Mouse (Mus musculus) c-Kit-negative CD71-positive TER-119-positive erythroid progenitor cells, embryonic 14.5 days (primary cell): ENCODE data around the gene Maea.
"Not testable (repeated sequence)": the region's sequence is repeated elsewhere in the genome, so short reads cannot be mapped to it uniquely, and the experiment has no call there.

Source experiments
- DNase-seq: peaks from one replicate; pipeline ENCODE4 v3.0.0-alpha.2; 2013; ENCODE audit warnings: low read depth, low spot score

The Maea gene

GRCm38 (mm10) chr5:33335273-33335976, at the start of gene Maea:
Gene Maea (plus strand): TSS chr5:33335509.
- peak; percentile 92 for DNase-seq

GRCm38 (mm10) chr5:33293796-33294430, 41.4 kb upstream of the Maea start:
- DNase-seq, result no peak

GRCm38 (mm10) chr5:33297164-33297563, 38.1 kb upstream of the Maea start:
- DNase-seq, result no peak

DNA sequence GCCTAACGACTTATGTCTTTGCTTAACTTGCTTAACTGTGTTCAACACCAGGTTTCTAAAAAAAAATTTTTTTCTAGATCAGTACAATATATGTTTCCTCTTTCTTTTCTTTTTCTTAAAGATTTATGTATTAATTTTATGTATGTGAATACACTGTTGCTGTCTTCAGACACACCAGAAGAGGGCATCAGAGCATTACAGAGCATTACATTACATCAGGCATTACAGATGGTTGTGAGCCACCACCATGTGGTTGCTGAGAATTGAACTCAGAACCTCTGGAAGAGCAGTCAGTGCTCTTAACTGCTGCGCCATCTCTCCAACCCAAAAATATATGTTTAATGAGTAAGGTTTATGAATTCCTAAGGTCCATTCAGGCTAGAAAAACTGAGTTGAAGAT, 33.5 kb upstream of the Maea start:
- no peak for DNase-seq

GRCm38 (mm10) chr5:33310704-33311462, 24.4 kb upstream of the Maea start:
- peak; percentile 21 for DNase-seq

- DNase-seq, result no peak
Measured at GRCm38 (mm10) chr5:33312192-33312591, 23.1 kb upstream of the Maea start.

DNA sequence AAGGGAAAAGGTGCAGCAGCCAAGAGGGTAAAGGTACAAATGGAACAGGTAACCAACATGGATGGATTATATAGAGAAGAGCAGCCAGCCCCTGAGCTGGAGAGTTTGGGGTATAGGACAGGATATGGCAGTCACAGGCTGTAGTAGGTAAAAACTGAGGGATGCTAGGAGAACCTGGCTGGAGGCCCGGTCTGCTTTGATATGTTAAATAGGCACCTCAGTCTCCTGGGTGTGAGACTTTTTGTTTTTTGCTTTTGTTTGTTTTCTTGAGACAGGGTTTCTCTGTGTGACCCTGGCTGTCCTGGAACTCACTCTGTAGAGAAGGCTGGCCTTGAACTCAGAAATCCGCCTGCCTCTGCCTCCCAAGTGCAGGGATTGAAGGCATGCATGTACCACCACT, 10.8 kb upstream of the Maea start:
- DNase-seq, result no peak

DNA sequence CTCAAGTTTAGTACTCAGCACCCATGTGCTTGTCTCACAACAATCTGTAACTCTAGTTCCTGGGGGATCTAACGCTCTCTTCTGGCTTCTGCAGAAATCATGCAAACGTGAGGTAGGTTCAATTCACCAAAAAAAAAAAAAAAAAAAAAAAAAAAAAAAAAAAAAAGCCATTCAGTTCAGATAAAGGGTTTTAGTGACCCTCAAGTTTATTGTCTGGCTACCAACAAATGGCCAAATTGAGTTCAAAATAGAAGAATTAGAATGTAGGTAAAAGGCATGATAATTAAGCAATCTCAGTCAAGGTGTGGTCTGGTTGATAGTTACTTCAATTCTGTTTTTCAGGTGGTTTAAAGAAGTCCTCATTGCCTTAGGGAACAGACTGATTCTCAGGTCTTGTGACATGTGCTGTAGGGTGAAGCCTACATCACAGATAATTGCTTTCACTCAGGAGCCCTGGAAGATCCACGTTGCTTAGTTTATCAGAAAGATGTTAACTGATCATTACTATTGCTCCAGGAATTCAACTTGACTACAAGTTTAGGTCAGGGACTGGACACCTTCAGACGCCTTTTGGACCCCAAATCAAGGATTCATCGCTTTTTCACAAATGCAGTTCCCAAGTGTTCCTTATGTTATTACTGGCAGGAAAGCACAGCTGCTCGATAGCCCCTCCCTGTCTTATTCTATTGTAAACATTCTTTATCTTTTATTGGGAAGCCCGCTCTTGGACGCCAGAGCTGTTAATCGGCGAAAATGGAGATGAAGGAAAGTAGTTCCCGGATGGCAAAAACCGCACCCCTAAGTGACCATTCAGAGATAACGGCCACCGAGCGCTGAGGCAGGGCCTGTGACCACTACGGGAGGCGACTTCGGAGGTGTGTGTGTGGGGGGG, 682 bp upstream of the Maea start:
- peak; percentile 11 for DNase-seq

DNA sequence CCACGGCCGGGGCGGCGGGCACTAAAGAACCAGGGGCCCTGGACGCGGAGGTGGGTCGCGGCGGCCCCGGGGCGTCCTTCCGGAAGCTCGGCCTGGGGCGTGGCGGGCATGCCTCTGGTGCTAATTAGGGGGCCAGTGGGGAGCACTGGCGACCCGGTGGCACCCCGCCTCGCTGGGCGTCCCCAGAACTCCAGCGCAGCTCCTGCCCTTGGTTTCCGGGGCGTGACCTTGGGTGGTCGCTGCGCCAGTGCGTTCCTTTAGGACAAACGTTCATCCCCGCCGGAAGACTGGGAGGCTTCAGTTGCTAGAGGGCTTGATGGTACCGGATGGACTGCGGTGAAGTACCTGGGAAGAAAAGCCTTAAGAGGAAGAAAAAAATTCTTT, 660 bp downstream of the Maea start:
- DNase-seq, result peak; percentile 27

GRCm38 (mm10) chr5:33337206-33337605, 1.9 kb downstream of the Maea start:
- no peak for DNase-seq

GRCm38 (mm10) chr5:33341165-33341564, 5.9 kb downstream of the Maea start:
- no peak for DNase-seq

- DNase-seq, result not testable (repeated sequence)
Measured at GRCm38 (mm10) chr5:33342248-33342647, 6.9 kb downstream of the Maea start.

DNA sequence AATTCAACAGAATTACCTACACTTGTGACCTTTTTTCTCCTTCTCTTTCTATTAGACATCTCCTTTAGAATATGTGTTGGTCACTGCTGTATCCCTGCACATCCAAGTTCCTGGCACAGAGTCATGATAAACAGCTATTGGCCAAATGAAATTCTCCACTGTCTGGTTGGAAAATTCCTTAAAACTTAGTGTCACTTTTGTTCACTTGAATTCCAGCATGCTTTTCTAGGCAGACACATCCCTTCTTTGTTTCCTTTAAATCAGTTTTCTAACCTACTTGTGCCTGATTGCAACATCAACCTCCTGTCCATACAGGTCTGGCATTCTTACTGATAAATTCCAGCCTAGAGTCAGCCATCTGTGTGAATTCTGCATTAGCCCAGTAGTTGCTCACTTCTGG, 7.5 kb downstream of the Maea start:
- DNase-seq, result no peak

DNA sequence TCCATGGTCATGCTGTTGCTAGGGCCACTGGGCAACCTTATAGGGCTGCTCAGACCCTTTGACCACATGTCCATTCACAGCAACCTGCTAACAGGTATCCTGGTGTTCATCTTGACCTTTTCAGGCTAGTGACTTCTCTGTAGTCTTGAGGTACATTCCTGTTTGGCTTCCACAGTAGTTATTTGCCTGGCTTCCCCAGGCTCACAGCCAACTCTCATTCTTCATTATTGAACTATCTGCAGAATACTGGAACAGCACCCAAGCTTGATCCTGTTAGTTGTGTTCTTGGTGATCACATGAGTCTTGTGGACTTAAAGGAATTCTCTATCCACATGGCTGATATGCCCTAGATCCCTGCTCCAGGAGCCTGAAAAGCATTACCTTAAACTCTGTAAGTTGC, 8.3 kb downstream of the Maea start:
- no peak for DNase-seq

- DNase-seq, result peak; percentile 19
Measured at GRCm38 (mm10) chr5:33344070-33344469, 8.8 kb downstream of the Maea start.

DNA sequence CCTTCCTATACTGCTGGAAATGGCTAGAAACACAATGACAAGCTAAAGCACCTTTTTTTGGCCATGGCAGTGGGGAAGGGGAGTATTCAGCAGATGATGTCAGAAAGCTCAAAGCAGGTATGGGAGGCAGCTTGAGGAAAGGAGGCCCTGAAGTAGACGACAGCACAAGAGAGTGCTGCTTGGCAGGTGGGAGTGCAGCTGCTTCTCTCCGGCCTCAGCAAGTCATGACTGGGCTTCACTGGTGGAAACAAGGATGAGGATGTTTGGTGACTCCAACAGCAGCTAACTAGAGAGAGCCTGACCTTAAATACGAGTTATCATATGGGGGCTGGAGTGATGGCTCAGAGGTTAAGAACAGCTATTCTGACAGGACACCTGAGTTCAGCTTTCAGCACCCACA, 12.3 kb downstream of the Maea start:
- DNase-seq, result no peak

DNA sequence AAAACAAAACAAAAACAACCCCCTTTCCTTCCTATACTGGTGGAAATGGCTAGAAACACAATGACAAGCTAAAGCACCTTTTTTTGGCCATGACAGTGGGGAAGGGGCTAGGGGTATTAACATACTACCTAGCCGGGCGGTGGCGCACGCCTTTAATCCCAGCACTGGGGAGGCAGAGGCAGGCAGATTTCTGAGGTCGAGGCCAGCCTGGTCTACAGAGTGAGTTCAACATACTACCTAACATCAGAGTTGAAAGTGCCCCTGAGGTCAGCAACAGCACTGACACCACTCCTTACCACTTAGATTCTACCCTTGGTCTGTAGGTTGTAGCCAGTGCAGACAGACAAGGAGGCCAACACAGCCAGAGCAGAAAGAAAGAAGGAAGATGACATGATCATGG, 13.9 kb downstream of the Maea start:
- DNase-seq, result no peak

GRCm38 (mm10) chr5:33349706-33350105, 14.4 kb downstream of the Maea start:
- no peak for DNase-seq

DNA sequence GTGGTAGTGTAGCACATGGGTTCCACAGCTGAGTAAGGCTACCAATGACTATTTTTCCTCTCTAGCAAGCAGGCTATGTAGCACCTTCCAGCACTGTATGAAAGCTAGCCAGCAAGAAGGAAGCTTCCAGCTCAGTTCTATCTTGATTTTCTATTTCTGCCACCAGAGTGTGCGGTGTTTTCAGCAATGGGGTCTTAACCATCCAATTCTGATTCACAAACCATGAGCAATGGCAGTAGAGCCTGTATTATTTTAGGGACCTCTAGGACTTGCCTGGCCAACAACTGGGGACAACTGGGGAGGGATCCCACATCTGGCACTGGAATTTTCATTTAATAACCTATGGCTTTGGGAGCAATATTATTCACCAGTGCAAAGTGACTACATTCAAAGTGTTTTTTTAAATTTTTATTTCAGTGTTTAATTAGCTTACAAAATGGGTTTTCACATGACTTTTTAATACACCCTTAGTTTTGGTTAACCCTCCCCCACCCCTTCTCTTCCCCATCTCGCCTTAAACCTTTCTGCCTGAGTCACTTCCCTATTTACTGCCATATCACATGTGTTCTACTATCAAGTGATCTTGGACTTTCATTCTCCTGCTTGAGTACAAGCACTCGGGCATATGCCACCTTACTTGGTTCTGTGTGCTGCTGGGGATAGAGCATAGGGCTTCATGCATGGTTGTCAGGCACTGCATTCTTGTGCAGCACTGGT, 16.4 kb downstream of the Maea start:
- DNase-seq, result no peak

DNA sequence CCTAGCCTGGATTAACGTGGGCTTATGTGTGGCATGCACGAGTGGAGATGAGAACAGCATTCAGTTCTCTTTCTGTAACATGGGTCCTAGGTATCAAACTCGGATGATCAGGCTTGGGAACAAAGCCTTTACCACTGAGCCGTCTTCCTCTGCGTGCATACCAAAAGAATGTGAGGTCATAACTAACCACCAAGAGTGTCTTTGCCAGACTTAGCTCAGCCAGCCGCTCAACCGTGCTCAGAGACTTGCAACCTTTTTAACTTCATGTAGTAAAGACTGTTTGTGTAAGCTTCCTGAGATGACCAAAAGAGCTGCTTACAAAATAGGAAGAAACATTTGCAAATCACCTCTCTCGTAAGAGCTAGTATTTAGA, 16.9 kb downstream of the Maea start:
- no peak for DNase-seq

- no peak for DNase-seq
Measured at GRCm38 (mm10) chr5:33353011-33353410, 17.7 kb downstream of the Maea start.
